Mouse (Mus musculus): ENCODE results near the gene Zscan10. TPM values are rescaled to one million over a fixed set of nuclear protein-coding genes. Genes with fewer than 3 reads are reported as not detected.
A peak's percentile ranks its signal among the peaks of the same experiment; 100 is the strongest.

The Zscan10 gene
- not detected in 2 replicates for polyA plus RNA-seq (2015; fragmentation: Nextera tagmentation; extraction: Ambion mirVana)

GRCm38 (mm10) chr17:23600641-23601622 is at the start of gene Zscan10:
TSS of gene Zscan10 (plus strand) at chr17:23600856.
- Histone ChIP-seq H3K4me3 (no peak within 1 kb of the TSS; the same call in 1 of the 2 replicates), H3K27ac (replicated peaks) (no peak within 1 kb of the TSS)
- ATAC-seq (ENCODE audit: low read depth): no peak

DNA sequence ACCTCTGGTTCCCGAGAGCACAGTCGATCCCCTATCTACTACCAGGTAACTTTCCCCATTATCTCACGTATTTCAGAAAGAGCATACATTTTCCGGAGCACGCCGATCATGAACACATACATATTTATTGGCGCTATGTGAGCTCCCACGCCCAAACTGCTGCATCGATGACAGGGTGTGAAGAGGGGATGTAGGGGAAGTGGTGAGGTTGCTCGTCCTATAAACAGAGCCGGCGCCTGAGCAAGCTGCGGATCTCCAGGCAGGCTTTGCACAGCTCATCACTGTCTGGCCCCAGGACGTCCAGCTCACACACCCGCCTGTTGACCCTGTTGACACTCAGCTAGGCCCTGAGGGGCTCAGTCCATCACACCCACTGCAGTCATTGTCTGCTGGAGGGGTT is 49.8 kb upstream of the Zscan10 start:
- Histone ChIP-seq H3K27me3 (no peaks in the 10 kb centered on the region), H3K36me3 (peaks cover 14% of the 10 kb centered on the region), H3K9me3 (no peaks in the 10 kb centered on the region), H3K4me2 (peak overlapping the region; percentile 68), H3K4me1 (replicated peaks) (peaks cover 19% of the 10 kb centered on the region), H3K4me3 (peak overlapping the region; percentile 61), H3K9ac (peak overlapping the region; percentile 72), H3K27ac (replicated peaks) (peak overlapping the region; percentile 70)
- WGBS: under 1% methylated on average over 15 of the region's 15 CpGs
- ATAC-seq (ENCODE audit: low read depth): peak; percentile 24

More at GRCm38 (mm10) chr17:23600641-23601622, at the start of gene Zscan10:
- 36% methylated on average over 15 of the region's 15 CpGs for WGBS
- Histone ChIP-seq H3K36me3 (no peaks in the 10 kb centered on the region), H3K4me1 (replicated peaks) (peaks cover 15% of the 10 kb centered on the region), H3K4me2 (peak within 1 kb of the TSS; percentile 64), H3K9ac (no peak within 1 kb of the TSS), H3K9me3 (no peaks in the 10 kb centered on the region), H3K27me3 (no peaks in the 10 kb centered on the region)

- Histone ChIP-seq H3K4me3 (peak overlapping the region; percentile 61), H3K4me1 (replicated peaks) (peaks cover 19% of the 10 kb centered on the region), H3K27ac (replicated peaks) (peak overlapping the region; percentile 70; the same call in 1 of the 2 replicates), H3K27me3 (no peaks in the 10 kb centered on the region), H3K36me3 (peaks cover 19% of the 10 kb centered on the region), H3K4me2 (peak overlapping the region; percentile 68), H3K9ac (peak overlapping the region; percentile 72), H3K9me3 (no peaks in the 10 kb centered on the region)
- no peak for ATAC-seq (ENCODE audit: low read depth)
Observed at GRCm38 (mm10) chr17:23551416-23551815, 49.2 kb upstream of the Zscan10 start.

- Histone ChIP-seq H3K4me2 (no peak overlapping the region), H3K9me3 (no peaks in the 10 kb centered on the region), H3K36me3 (peaks cover 25% of the 10 kb centered on the region), H3K27me3 (no peaks in the 10 kb centered on the region), H3K27ac (replicated peaks) (no peak overlapping the region), H3K4me3 (no peak overlapping the region), H3K4me1 (replicated peaks) (peaks cover 19% of the 10 kb centered on the region), H3K9ac (no peak overlapping the region)
- 71% methylated on average over 5 of the region's 5 CpGs for WGBS
- ATAC-seq (ENCODE audit: low read depth): no peak
Observed at GRCm38 (mm10) chr17:23551963-23552362, 48.7 kb upstream of the Zscan10 start.

- ATAC-seq (ENCODE audit: low read depth): no peak
- Histone ChIP-seq H3K9ac (no peak overlapping the region), H3K27me3 (no peaks in the 10 kb centered on the region), H3K4me3 (no peak overlapping the region), H3K36me3 (peaks cover 36% of the 10 kb centered on the region), H3K9me3 (no peaks in the 10 kb centered on the region), H3K27ac (replicated peaks) (no peak overlapping the region), H3K4me1 (replicated peaks) (peaks cover 19% of the 10 kb centered on the region), H3K4me2 (no peak overlapping the region)
- 87% methylated on average over 8 of the region's 8 CpGs for WGBS
Observed at GRCm38 (mm10) chr17:23552896-23553633, 47.6 kb upstream of the Zscan10 start.

DNA sequence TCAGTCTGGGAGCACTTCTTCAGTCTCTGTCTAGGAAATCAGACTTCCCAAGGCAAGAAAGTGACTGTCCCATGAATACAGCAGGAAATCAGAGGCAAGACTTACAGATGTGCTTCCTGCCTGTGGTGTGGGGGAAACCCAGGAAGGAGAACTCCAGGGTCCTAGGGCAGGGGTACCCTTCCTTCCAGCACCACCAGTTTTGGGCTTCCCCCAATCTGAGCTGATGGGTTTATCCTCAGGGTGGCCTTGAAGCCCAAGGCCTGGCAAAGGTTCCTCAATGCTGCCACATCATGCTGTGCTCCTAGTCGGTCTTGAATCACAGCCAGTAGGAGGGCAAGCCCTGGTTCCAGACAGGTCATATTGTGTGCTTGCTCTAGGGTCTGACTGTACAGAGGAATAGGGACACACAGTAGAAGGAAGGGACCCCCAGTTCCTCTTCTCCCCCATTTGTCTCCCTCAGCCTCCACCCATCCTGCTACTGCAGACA is 47.0 kb upstream of the Zscan10 start:
- Histone ChIP-seq H3K4me2 (no peak overlapping the region), H3K4me1 (replicated peaks) (peaks cover 19% of the 10 kb centered on the region), H3K27ac (replicated peaks) (no peak overlapping the region), H3K9me3 (no peaks in the 10 kb centered on the region), H3K36me3 (peaks cover 42% of the 10 kb centered on the region), H3K27me3 (no peaks in the 10 kb centered on the region), H3K9ac (no peak overlapping the region), H3K4me3 (no peak overlapping the region)
- no peak for ATAC-seq (ENCODE audit: low read depth)
- 65% methylated on average over 1 of the region's 1 CpGs for WGBS

DNA sequence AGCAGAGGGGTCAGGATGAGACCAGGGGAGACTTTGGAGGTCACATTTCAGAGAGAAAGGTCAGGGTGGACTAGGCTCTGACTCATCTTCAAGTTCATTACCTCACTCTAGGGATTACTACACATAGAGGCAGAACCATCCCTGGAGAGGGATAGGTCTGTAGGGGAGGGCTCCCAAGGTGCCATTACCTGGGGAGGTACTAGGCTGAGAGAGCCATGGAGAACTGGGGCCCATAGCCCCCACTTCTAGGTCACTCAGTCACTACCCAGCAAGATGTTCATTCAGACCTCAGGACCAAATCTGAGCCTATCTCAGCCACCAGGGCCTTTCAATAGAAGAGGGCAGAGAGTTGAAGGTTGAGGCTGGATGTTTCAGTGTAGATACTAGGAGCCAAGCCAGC is 46.3 kb upstream of the Zscan10 start:
- Histone ChIP-seq H3K4me1 (replicated peaks) (peaks cover 13% of the 10 kb centered on the region), H3K9me3 (no peaks in the 10 kb centered on the region), H3K36me3 (peaks cover 48% of the 10 kb centered on the region), H3K27me3 (no peaks in the 10 kb centered on the region), H3K9ac (no peak overlapping the region), H3K27ac (replicated peaks) (no peak overlapping the region), H3K4me3 (no peak overlapping the region), H3K4me2 (no peak overlapping the region)
- no peak for ATAC-seq (ENCODE audit: low read depth)

DNA sequence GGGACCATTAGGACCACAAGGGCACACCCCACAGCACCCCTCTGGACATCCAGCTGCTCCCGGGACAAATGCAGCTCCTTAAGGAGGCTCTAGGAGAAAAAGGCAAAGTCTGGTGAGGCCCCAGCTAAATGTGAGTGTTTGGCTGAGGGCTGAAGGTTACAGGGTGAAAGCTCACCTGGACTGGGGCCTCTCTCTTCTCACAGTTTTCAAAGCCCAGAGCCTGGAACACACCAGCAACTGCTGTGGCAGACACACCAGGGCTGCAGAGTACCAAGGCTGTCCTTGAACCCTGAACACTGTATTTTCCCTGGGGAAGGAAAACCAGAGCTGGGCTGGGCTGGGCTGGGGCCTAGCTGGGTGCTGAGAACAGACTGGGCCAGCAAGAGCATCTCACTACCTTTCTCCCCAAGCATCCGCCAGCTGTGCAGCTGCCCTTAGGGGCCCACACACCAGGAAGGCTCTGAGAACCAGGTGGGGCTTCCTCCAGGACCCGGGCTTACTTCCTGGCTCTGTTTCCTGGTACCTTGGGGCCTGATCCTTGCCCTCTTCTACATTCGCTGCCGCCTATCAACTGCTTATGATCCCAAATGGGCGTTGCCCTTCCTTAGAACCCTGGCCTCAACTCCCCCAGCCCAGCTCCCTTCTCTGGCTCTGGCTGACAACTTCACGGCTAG is 45.3 kb upstream of the Zscan10 start:
- peaks cover 57% of the 10 kb centered on the region for H3K36me3 ChIP-seq
- H3K27me3 ChIP-seq: no peaks in the 10 kb centered on the region

GRCm38 (mm10) chr17:23559767-23560166 is 40.9 kb upstream of the Zscan10 start:
- ATAC-seq (ENCODE audit: low read depth): no peak
- no peak overlapping the region for H3K27ac ChIP-seq (replicated peaks)
- H3K9me3 ChIP-seq: no peaks in the 10 kb centered on the region
- H3K27me3 ChIP-seq: no peaks in the 10 kb centered on the region
- H3K4me2 ChIP-seq: no peak overlapping the region
- H3K4me1 ChIP-seq (replicated peaks): peaks cover 10% of the 10 kb centered on the region
- H3K36me3 ChIP-seq: peaks cover 65% of the 10 kb centered on the region
- WGBS: 55% methylated on average over 11 of the region's 11 CpGs
- no peak overlapping the region for H3K4me3 ChIP-seq
- no peak overlapping the region for H3K9ac ChIP-seq

More for the DNA sequence above, 45.3 kb upstream of the Zscan10 start:
- no peak for ATAC-seq (ENCODE audit: low read depth)
- WGBS: 82% methylated on average over 7 of the region's 7 CpGs
- H3K9ac ChIP-seq: no peak overlapping the region; the same call in 1 of the 2 replicates
- no peak overlapping the region for H3K27ac ChIP-seq (replicated peaks)
- no peaks in the 10 kb centered on the region for H3K9me3 ChIP-seq
- H3K4me2 ChIP-seq: no peak overlapping the region
- H3K4me3 ChIP-seq: no peak overlapping the region
- H3K4me1 ChIP-seq (replicated peaks): peaks cover 7% of the 10 kb centered on the region

GRCm38 (mm10) chr17:23563595-23564367 is 36.9 kb upstream of the Zscan10 start, which contains the start of gene Zfp213:
TSS of gene Zfp213 (minus strand) at chr17:23564238.
- Histone ChIP-seq H3K4me1 (replicated peaks) (peaks cover 16% of the 10 kb centered on the region), H3K27ac (replicated peaks) (peak within 1 kb of the TSS; percentile 94), H3K9me3 (no peaks in the 10 kb centered on the region), H3K4me3 (peak within 1 kb of the TSS; percentile 84), H3K36me3 (peaks cover 25% of the 10 kb centered on the region), H3K9ac (peak within 1 kb of the TSS; percentile 96), H3K27me3 (no peaks in the 10 kb centered on the region), H3K4me2 (peak within 1 kb of the TSS; percentile 82)
- ATAC-seq (ENCODE audit: low read depth): peak; percentile 95
- 1% methylated on average over 59 of the region's 59 CpGs for WGBS

GRCm38 (mm10) chr17:23564368-23564715 is 36.3 kb upstream of the Zscan10 start:
- Histone ChIP-seq H3K9ac (peak overlapping the region; percentile 96), H3K4me2 (peak overlapping the region; percentile 82), H3K4me1 (replicated peaks) (peaks cover 16% of the 10 kb centered on the region), H3K9me3 (no peaks in the 10 kb centered on the region), H3K4me3 (peak overlapping the region; percentile 84), H3K36me3 (peaks cover 19% of the 10 kb centered on the region), H3K27me3 (no peaks in the 10 kb centered on the region), H3K27ac (replicated peaks) (peak overlapping the region; percentile 94)
- ATAC-seq (ENCODE audit: low read depth): peak; percentile 86
- WGBS: 0% methylated on average over 8 of the region's 8 CpGs
